Mouse (Mus musculus): ENCODE data around the gene Erp44. TPM values are rescaled to one million over a fixed set of nuclear protein-coding genes. Genes with fewer than 3 reads are reported as not detected.

Erp44 gene
- total RNA-seq (2021) = 10 to 100 TPM; 35.5 to 37.2 TPM

DNA sequence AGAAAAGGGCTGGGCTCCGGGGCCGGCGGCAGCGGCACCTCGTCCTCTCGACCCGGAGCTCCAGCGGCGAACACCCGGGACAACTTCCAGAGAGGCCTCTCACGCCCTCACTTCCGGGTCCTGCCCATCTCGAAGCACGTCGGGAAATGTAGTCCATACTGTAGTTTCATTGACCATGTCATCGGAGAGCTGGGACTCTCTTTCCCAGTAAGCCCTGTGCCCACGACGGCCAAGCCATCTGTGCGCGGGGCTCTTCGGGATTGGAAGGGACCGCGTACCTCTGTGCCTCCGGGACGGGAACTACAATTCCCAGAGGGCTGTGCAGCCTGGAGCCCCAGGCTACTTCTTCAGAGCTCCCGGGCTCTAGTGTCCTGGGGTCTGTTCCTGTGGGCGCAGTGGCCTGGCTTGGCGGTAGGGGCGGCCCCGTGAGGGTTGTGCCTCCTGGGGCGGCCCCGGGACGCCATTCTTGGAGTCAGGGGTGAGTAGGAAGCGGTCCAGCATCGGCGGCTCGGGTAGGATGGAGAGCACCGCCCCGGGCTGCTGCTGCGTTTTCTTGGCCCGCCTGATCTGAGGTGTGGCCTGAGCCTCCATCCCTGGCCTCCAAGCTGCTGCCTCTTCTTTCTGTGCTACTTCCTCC is at the start of gene Erp44, which contains the start of gene Invs:
Erp44 (minus strand) TSS at position 61 of the 637 bp plus-strand sequence.
Invs (plus strand) TSS at position 263 of the 637 bp plus-strand sequence.
- peak; percentile 94 to 96 for DNase-seq

DNA sequence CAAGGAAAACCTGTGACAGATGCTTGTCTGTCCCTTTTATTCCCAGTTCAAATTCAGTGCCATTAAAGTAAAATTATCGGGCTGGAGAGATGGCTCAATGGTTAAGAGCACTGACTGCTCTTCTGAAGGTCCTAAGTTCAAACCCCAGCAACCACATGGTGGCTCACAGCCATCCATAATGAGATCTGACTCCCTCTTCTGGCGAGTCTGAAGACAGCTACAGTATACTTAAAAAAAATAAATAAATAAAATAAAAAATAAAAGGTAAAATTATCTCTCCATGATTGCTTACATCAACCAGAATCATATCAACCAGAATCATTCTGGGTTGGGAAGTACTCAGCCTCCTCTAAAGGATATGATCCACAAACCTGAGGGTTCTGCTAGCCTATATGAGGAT is 48.7 kb upstream of the Erp44 start:
- DNase-seq = no peak

DNA sequence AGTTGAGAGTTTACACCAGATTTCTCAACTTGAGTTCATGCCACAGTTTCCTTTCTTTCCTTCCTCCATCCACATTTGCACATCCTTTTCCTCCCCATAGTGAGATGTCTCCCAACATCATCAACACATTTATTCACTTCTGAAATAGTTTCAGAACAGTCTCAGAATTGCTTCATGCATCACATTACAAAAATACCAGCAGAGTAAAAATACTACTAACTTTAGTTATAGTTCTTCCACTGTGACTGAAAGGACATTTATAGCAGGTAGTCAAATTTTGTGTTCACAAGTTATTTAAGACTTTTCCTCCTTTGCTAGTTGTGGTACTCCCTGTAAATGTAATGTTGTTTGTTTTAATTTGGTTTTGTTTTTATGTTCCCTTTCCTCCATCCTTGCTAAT is 47.8 kb upstream of the Erp44 start:
- DNase-seq = no peak

DNA sequence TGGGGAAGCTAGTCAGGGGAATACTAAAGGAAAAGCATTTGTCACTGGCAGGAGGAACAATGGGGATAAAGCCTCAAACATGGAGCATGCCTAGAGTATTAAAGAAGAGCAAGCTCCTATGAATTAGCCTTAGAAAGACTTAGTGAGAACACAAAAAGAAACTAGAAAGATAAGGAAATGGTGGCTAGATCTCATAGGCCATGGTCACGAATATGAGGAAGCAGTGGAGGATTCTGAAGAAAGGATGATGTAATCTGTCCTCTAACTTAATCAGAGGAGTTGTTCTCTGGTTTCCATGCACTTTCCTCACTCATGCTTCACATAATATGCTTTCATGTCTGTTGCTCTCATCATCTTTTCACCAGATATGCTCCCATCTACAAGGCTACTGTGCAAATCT is 42.7 kb upstream of the Erp44 start:
- DNase-seq = no peak

DNA sequence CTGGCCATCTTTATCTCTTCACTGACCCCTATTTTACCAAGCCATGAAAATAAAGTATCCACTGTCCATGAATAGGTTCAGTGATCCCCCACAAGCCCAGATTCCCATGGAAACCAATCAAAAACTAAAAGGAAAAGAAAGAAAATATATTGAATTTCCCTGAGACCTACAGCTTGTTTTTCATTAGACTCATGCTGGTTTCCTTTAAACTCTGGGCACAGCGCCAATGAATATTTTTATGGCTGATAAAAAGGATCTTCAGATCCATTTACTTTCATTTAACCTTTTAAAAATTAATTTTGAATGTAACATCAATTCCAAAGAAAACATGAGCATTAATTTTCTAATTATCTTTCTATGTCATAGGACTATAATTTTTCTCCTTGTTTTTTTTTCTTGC is 41.9 kb upstream of the Erp44 start:
- DNase-seq = no peak

DNA sequence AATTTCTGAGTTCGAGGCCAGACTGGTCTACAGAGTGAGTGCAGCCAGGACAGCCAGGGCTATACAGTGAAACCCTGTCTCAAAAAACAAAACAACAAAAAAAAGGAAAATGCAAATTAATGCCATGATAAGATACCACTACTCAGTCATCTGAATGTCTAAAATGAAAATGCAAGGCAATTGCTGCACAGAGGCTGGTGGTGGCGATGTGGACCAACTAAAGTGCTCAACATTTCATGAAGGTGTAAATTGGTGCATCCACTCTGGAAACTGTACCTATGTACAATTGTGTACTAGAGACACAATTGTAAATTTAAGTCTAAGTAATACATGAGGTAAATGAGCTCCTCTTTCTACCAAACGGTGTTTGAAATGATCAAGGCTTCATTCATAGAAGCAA is 36.7 kb upstream of the Erp44 start:
- no peak for DNase-seq

DNA sequence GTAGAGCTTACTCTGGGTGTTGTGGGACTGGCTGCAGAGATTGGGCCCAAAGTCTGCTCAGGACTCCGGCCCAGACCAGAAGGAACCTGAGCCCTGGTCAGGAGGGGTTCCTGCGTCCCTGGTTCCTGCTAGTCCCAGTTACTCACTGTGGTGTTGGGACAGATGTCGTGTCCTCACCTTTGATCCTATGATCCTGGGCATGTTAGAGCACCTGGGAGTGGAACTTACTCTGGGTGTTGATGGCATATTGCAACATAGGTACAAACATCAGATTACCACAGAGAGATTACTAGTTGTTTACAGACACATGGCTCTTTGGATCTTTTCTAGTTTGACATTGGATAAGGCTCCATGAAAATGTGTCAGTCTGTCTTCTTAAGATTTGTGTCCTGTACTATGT is 35.5 kb upstream of the Erp44 start:
- DNase-seq = no peak

DNA sequence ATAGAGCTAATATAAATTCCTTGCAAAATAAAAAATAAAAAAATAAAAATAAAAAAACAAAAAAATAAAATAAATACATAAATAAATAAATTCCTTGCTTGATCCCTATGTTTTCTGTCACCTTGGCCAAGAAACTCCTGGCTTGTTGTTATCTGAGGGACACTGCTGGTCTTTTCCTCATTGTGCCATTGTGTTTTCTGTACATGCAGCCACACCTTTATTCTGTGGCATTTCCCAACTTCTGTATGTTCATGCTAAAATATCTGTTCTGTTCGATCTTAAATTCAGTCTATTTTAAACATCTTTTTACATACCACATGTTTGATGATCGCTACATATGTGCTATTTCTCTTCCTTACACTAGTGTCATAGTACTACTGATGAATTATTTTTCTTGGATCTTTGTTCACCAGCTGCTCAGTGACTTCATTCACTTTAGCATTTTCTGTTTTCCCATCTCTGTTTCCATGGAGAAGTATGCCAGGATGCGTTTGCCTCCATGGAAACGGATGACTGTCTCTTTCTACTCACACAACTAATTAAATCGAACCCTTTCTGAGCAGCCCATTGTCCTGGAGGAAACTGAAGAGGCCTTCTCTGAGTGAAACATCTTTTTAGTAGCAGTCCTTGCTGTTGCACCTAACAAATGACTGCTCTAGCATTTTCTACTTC is 7.9 kb upstream of the Erp44 start:
- DNase-seq = peak; percentile 11 to 24

DNA sequence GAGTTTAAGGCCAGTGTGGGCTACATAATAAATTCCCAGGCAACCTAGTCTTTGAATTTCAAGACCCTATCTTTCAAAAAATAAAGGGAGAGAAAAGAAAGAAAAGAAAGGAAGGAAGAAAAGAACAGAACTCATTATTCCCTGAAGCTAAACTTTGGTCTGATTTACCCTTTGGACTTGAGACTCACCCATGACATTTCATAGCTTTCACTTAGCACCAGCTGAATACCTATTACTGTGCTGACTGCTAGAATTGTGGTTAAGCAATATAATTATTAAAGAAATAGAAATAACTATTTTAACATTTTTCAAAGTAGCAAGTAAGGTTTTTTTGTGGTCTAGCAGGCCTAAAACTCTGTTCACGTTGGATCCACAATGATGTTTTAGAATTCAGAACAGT is 1.8 kb upstream of the Erp44 start:
- no peak for DNase-seq

DNA sequence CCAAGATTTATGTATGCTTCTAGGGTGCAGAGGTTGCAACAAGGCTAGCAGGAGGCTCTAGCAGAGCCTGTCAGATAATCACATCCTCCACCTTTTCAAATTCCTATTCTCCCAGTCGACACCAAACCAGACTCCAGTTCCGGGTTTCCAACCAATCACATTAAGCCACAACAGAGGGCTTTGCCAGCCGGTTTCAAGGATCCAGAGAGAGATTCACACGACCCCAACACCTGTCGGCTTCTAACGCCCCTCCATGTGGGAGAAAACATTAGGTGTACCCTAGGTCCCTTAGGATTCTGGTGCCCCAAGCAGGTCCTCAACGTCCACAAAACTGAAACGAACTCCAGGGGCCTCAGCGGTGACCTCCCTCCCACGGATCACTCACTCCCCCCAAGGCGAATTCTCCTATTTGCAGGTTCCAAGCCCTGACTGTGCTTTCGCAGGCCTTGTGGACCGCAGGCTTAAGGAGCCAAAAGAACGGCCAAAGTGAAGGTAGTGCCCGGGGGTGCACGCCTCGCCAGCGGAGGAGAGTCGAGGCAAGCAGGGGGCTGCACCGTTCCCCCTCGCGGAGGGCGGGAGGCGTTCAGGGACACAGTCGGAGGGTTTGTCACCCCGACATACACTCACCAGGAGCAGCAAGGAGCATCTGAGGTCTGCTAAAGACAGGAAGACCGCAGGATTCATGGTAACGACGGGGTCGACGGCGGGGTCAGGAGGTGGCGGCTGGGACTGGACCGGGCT is 431 bp downstream of the Erp44 start:
- no peak for DNase-seq

DNA sequence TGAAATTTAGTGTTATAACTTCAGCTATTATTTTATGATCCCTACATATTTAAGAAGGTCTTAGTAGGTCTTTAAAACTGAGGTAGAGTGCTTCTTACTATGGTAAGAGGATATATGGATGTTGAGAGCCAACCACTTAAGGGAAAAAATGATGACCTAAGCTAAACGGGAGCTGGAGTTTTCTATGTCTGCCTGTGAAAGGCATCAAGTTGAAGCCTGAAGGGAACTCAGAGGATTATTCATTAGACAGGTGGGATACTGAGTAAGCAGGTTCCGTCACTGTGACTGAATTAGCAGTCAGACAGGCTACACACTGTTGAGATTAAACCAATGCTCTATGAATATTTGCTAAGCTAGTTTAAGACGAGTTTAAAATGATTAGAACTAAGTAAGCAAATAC is 2.3 kb downstream of the Erp44 start:
- DNase-seq = no peak

DNA sequence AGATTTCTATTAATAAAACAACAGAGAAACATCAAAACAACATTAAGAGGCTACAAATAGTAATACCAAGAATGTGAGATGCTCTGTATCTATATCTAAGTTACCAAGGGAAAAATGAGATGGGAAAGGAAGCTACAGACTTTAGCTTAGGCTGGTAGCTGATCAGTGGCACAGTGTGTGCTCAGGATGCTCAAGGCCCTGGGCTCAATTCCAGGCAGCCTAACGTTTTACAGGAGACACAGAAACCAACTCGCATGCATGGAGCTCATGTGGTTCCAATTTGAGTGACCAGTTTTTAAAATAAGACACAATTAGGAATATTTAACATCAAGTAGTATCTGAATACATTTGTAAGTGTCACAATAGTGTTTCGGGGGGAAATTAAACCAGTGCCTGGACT is 3.6 kb downstream of the Erp44 start:
- DNase-seq = no peak

DNA sequence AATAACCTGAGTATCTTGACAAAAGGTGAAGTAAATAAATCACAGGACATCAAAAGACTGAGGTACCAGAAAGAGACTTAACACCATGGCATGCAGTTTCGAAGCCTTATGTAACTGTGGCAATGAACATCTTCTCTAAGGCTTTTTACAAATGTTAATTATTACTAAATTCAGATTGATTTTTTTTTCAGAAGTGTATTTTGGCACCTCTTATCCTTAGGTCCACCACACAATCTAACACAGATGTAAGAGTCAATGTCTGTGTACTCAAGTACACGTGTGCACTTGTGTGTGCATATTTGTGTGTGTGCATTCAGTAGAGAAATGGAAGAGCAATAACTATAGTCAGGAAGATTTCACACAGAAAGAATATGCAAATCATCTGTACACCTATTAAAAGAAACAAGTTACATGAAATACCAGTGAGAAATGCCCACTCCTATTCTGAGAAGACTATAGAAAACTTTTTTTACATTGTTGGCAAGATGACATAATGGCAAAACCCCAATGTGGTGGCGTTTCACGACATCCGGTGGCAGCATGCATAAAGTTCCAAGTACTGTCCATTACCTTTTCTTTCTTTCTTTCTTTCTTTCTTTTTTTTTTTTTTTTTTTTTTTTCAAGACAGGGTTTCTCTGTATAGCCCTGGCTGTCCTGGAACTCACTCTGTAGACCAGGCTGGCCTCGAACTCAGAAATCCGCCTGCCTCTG is 6.1 kb downstream of the Erp44 start:
- no peak for DNase-seq

DNA sequence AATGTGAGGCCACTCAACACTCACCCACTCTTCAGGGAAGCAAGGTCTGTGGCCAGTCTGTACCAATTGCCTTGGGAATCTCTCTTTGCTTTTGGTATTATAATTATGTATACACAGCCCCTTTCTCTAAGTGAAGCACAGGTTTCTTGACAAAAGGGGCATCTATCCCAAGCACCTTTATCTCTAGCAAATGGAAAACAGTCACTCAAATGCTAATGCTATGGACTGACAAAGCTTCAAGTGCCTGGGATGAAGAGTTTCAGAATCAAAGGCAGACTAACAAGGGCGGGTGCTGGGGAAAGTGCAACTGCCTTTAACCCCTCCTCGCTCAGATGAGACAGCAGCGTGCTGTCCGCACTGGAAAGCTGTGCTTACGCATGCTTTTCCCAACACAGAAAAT is 7.5 kb downstream of the Erp44 start:
- DNase-seq = no peak

DNA sequence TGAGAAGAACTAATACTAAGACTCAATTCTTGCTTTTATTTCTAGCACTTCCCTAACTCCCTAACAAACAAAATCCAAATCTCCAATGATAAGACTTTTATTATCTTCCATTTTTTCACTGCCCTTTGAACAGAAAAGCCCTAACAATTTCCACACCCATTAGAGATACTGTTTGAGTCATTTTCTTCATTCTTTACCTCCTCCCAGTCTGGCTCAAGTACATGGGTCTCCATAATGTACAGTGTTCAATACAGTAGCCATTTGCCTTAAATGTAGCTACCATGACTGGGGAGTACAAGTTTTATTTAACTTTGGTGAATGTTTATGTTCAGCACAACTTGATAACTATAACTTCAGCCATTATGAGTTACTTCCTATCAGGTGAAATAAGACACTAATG is 8.8 kb downstream of the Erp44 start:
- DNase-seq = no peak

DNA sequence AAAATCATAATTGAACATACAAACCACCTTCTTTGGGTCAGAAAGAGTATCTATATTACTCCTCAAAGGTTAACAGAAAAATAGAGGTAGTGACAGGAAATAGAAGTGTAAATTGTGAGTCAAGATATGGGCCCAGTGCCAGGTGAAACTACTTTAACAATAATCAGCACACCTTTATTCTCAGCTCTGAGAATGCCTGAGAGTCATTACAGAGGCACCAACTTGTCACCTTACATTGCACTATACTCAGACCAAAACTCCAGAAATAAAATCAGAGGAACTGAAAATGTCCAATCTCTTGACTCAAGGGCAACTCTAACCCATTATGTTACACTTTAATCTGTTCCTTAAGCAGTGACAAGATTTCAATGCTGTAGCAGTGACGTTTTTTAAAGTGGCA is 11.2 kb downstream of the Erp44 start:
- DNase-seq = no peak

DNA sequence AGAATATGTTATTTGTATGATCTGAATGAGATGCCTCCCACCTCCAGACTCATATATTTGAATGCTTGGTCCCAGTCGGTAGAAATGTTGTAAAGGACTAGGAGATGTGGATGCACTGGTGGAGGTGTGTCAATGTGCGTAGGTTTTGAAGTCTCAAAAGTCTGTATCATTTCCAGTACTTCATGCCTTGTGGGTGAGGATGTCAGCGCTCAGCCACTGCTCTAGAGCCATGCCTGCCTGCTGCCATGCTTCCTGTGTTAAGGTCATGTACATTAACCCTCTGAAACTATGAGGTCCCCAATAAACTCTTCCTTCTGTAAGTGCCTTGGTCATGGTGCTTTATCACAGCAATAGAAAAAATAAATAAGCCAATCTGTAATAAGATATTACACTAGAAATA is 11.7 kb downstream of the Erp44 start:
- DNase-seq = no peak

DNA sequence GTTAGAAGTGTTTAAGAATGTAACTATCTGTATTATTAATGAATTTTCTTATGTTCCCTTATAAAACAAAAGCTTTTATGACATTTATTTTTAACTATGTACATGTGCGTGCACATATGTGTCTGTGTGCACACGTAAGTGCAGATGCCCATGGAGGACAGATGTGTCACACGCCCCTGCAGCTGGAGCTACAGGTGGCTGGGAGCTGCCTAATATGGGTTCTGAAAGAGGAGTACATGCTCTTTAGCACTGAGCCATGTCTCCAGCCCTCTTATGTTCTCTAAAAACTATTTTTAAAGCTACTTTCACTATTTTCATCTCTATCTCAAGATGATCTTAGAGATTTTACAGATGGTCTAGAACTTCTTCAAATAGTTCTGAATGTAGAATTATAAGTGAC is 21.3 kb downstream of the Erp44 start:
- DNase-seq = no peak

DNA sequence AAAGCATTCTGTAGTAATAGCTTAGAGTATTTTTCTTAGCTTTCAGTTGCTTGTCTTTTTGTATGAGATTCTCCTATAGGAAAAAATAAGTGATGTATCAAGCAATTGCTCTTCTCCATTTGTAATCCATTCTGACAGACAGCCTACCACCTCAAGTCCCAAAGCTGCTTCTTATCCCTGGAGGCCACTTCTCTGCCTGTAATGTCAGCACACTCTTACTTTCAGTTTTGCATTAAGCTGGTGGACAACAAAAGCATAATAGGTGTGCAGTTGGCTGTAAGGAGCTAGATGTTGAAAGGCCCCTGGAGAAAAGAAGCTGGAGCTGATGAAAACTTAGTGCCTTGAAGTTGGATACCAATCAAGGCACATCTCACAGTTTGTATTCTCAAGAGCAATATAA is 26.1 kb downstream of the Erp44 start:
- DNase-seq = no peak

DNA sequence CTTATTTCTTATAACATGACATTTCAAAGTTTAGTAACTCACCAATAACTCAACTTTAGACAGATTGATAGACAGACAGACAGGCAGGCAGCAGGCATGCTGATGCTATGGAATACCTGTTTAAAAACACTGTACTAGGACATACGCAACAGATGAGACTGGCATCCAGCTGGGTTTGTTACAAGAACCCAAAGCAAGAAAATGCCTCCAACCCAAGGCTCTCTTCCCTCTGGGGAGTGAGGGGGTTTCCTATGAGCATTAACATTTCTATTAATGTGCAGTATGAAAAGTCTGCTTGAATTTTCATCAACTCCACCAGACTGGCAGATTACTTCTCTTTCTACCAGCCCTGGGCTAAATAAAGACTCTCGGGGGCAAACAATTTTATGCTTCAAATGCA is 35.1 kb downstream of the Erp44 start:
- DNase-seq = no peak

DNA sequence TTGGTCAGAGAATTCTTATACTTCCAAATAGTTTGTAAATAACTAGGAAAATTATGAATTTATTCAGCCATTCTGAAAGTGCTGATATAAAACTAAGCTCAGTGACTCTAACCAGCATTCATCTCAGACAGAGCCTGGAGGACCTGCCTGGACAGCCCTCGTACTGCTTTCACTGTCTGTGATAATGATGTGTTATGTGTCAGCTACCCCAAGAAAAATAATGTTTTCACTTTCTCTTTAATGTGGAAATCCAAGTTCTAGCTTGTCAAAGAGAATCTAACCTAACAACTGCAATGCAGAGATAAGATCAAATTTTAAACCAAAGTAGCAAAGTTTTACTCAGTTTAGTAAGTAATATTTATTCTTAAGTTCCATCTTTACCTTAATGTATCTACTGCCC is 35.6 kb downstream of the Erp44 start:
- DNase-seq = no peak

DNA sequence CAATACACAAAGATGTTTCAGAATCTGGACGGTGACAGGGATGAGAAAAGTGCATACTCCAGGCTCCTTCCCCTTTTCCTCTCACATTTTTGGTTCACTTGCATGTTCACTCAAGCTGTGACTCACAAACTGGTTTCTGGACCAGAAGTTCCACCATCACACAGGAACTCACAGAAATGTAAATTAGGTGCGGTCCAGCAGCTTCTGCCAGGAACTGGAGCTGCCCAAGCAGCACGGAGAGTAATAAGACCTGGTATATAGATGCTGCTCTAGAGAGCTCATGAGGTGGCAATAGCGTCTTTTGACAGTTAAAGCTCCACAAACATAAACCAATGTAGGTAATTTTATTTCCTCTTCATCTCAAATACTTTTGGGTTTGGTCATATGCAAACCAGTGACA is 36.9 kb downstream of the Erp44 start:
- no peak for DNase-seq

DNA sequence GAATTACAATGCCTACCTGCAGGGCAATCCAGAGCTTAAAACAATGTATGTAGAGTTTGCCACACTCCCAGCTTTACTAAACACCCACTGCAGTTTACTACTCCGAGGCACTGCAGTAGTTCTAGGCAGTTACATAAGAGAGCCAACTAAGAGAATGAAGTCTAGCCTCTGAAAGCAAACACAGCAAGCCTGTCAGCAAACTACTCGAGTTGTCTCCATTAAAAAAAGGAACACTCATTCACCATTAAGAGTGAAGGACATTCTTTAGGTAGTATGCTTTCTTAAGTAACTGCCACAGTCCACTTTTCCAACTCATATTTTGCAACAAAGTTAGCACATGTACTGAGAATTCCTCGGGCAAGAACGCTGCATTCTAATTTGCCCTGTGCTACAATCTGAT is 40.3 kb downstream of the Erp44 start:
- DNase-seq = no peak

All from layer of hippocampus, postnatal 36 days (tissue).